Mouse (Mus musculus) stomach, embryonic 15.5 days (tissue): Measurements from ENCODE around the gene Serpina12. TPM values are rescaled to one million over a fixed set of nuclear protein-coding genes. Genes with fewer than 3 reads are reported as not detected.

Experiments
- ATAC-seq: fragments of 200-750 bp; cut with Nextera tagmentation; 2 replicates; pipeline ENCODE4 v1.8.0; 2017; ENCODE audit warnings: low read depth, moderate number of reproducible peaks, moderate TSS enrichment; ENCODE audit not compliant: insufficient read depth, low FRiP score
- H3K27ac ChIP-seq: fragments of 300-500 bp; sonication (generic); 2 replicates; pipeline ENCODE4 v1.5.1; 2015; ENCODE audit warnings: mild to moderate bottlenecking, inconsistent platforms
- H3K27me3 ChIP-seq: fragments of 300-500 bp; sonication (generic); replicated peaks from 2 replicates; pipeline ENCODE4 v1.6.1; 2015; ENCODE audit warnings: inconsistent platforms
- H3K36me3 ChIP-seq: fragments of 300-500 bp; sonication (generic); 2 replicates; pipeline ENCODE4 v1.6.1; 2015; ENCODE audit warnings: inconsistent platforms
- H3K4me1 ChIP-seq: fragments of 300-500 bp; sonication (generic); 2 replicates; pipeline ENCODE4 v1.6.1; 2015; ENCODE audit warnings: inconsistent platforms
- H3K4me2 ChIP-seq: fragments of 300-500 bp; sonication (generic); 2 replicates; pipeline ENCODE4 v1.6.1; 2015; ENCODE audit warnings: mild to moderate bottlenecking, inconsistent platforms
- H3K4me3 ChIP-seq: fragments of 300-500 bp; sonication (generic); replicated peaks from 2 replicates; pipeline ENCODE4 v1.5.1; 2015; ENCODE audit warnings: inconsistent platforms
- H3K9ac ChIP-seq: fragments of 300-500 bp; sonication (generic); 2 replicates; pipeline ENCODE4 v1.6.1; 2015; ENCODE audit warnings: inconsistent platforms
- H3K9me3 ChIP-seq: fragments of 300-500 bp; sonication (generic); 2 replicates; pipeline ENCODE4 v1.6.1; 2016; ENCODE audit warnings: inconsistent platforms
- WGBS: fragments of 180-500 bp; shearing (Covaris S2); methylation state at CpG from one replicate; pipeline ENCODE4 v1.1.7; 2015; 5-methylcytosine and 5-hydroxymethylcytosine counted together
- polyA plus RNA-seq: library from polyadenylated mRNA; unstranded; fragments of >200 nt; fragmentation: Nextera tagmentation; extraction: Ambion mirVana; gene quantifications from 2 replicates; pipeline ENCODE4 v1.2.1, GENCODE M21; 2015

The Serpina12 gene
- polyA plus RNA-seq, 1 experiment from 2014 or later: not detected

DNA sequence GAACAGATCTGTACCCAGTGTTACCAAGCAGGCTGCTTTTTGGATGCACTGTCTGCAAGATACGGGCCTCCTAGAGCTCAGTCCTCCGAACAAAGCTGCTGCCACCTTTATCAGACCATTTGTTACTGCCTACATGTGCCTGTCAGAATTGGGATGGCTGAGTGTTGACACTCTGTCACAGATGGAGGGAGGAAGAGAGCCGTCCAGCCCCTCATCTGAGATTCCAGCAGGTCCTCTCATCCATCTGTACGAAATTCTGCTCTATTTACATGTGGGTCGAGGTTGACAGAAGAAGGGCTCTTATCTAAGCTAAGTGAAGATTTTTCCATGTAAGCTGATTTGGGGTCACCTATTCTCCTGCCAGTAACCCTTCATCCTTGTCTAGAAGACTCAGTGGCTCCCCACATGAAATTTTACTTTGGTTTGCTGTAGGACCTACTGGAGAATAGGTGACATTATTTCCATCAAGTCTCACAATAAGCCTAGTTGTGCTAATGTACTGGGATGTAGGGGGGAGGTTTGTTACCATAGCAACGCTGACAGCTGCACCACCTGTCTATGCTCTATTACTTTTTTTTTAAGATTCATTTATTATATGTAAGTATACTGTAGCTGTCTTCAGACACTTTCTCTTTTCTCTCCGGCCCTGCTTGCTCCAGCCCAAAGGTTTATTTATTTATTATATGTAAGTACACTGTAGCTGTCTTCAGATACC lies 62.4 kb downstream of the Serpina12 start:
- Histone ChIP-seq H3K9ac (no peak overlapping the region), H3K4me2 (no peak overlapping the region), H3K27ac (no peak overlapping the region), H3K36me3 (no peaks in the 10 kb centered on the region), H3K4me1 (no peaks in the 10 kb centered on the region), H3K27me3 (no peaks in the 10 kb centered on the region), H3K9me3 (no peaks in the 10 kb centered on the region), H3K4me3 (no peak overlapping the region)
- ATAC-seq: no peak
- WGBS: 52% methylated on average over 7 of the region's 7 CpGs

Other genes starting within 250 kb of the Serpina12 start
- gene Serpina1b, start 214.1 kb downstream of the Serpina12 start, polyA plus RNA-seq: 32.1 and 70.2 TPM in 2 replicates
- 19.0 and 49.1 TPM in 2 replicates for gene Serpina1a, start 180.9 kb downstream of the Serpina12 start, polyA plus RNA-seq
- gene Serpina1c, start 139.6 kb downstream of the Serpina12 start, polyA plus RNA-seq: 24.9 and 26.7 TPM in 2 replicates
- 11.8 and 20.6 TPM in 2 replicates for gene Serpina1e, start 85.5 kb downstream of the Serpina12 start, polyA plus RNA-seq
- 0.21 and 0.87 TPM in 2 replicates for gene Serpina11, start 54.5 kb downstream of the Serpina12 start, polyA plus RNA-seq
- gene Serpina9, start 30.7 kb downstream of the Serpina12 start, polyA plus RNA-seq: not detected in 2 replicates
- 0.05 TPM in 1 of 2 replicates, not detected in the other for gene Serpina5, start 56.7 kb upstream of the Serpina12 start, polyA plus RNA-seq
- gene Serpina3a, start 68.3 kb upstream of the Serpina12 start, polyA plus RNA-seq: not detected in 2 replicates
- gene Serpina3b, start 83.6 kb upstream of the Serpina12 start, polyA plus RNA-seq: not detected in 2 replicates
- not detected in 2 replicates for gene Serpina3c, start 109.4 kb upstream of the Serpina12 start, polyA plus RNA-seq
- gene Serpina3f, start 170.1 kb upstream of the Serpina12 start, polyA plus RNA-seq: 0.12 and 0.22 TPM in 2 replicates
- 2.0 and 3.2 TPM in 2 replicates for gene Serpina3g, start 191.8 kb upstream of the Serpina12 start, polyA plus RNA-seq
- gene Serpina3i, start 218.7 kb upstream of the Serpina12 start, polyA plus RNA-seq: 0.12 TPM in 1 of 2 replicates, not detected in the other